Mouse (Mus musculus) kidney, postnatal 25 days (tissue): ENCODE measurements around the gene Sh2d6.

Experiments
- DNase-seq, 2 experiments: peaks; one replicate each; pipeline ENCODE4 v3.0.0; 2021; ENCODE audit warnings: mixed read lengths in 2 of 2

Gene Sh2d6

DNA sequence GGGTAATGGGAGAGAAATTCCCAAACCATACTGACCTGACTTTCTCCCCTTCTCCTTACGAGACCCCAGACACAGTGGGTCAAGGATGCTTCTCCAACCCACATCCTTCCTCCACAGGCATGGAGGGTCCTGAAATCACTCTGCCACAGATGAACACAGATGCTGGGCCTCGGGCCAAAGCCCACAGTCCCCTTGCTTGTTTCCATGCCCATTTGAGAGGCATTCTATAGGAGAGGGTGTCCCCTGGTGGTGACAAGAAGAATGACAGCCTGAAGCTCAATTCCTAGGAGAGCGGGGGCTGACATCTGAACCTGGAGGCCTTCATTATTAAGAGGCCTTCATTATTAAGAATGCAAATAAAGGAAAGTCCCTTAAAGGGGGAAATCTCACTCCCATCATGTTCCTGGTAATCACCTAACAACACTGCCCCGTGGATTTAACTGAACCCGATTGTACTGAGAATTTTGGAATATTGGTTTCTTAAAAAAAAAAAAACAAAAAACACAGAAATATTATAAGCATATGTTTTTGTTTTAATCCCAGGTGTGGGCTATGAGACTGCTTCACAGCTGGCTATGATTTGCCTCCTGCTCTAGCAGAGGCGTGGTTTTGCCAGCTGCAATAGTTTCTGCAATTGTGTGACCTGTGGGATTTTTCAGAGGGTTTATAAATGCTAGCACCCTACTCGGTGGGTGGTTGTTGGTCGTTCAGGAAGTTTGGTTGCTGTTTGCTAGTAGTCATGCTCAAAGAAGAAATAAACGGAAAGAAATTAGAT is 12.7 kb upstream of the Sh2d6 start:
- DNase-seq, result peak; percentile 65 to 78

DNA sequence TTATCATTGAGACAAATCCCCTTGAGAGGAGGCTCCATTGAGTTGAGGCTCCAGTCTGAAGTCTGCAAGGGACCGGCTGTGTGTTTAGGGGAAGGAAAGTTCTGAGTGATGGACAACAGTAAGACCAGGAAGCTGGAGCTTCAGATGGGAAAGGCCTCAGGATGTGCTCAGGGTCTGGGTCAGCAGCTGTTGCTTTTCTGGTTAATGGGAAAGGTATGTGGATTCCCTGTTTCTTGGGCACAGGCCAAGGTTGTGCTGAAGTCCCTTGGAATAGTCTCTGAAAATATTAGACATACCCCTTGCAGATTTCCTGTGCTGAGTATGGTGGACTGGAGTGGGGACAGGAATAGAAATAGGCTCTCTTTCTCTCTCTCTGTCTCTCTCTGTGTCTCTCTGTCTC is 12.0 kb upstream of the Sh2d6 start:
- peak in 1 of 2 experiments; percentile 50 for DNase-seq

DNA sequence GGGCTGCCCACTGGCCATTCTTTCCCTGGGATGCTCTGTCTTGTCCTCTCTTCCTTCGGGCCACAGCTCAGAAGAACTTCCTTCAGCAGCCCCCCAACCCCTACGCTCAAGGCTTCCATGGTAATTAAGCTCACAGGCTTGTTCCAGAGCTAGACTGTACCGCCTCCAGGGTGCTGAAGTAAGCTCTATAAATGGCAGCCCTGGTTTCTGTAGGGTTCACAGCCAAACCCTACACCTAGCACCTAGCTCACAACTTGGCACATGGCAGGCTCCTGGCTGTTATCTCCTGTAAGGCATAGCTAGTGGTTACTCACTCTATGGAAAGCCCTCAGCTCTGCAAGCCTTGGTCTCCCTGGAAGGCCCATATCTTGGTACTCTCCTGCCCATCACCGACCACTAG is 11.1 kb upstream of the Sh2d6 start:
- DNase-seq, result no peak

DNA sequence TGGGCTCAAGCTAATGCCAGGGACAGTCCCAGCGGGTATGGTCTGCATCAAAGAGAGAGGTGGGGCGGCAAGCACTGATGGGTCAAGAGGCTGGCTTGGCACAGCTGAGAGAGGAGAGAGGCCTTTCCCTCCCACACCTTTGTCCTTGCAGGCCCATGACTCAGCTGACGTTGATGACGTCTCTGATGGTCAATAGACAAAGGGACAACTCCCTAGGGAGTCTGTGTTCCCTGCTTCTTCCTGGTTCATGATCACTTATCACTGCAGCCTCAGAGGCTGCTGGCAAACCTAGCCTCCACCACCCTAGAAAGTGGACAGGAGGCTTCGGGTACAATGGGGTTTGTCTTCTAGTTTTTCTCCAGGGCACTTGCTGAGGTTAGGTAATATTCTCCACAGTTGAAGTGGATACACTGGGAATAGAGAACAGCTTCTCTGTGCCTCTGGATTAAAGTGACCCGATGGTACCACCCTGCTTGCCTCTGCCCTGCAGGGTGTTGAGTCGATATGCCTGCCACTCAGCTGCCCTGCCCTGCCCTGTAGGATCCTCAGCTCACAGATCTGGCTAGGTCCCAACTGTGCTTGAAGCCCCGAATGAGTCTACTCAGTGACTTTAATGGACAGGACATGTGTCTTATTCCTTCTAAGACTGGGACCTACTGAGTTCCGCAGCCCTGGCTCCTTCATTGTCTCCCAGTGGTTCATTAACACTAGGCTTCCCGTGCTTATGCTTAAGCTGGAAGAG is 7.1 kb upstream of the Sh2d6 start:
- peak; percentile 35 to 69 for DNase-seq

DNA sequence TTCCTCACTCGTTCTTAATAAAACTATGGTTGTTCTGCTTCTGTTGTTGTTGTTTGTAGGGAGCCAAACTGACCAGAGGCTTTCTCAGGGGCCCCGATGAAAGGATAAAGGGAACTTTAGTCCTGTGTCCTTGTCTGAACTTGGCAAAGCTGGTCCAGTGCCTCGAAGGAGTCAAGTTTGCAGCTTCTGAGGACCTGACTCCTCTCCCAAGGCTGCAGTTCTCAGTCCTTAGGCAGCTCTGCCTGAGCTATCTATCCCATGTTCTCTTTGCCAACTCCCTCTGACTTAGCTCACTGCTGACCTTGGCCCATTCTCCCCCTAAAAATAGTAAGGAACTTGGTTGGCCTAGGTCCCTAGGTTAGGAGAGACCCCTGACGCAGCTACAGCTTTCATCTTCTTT is 5.6 kb upstream of the Sh2d6 start:
- DNase-seq, result no peak

DNA sequence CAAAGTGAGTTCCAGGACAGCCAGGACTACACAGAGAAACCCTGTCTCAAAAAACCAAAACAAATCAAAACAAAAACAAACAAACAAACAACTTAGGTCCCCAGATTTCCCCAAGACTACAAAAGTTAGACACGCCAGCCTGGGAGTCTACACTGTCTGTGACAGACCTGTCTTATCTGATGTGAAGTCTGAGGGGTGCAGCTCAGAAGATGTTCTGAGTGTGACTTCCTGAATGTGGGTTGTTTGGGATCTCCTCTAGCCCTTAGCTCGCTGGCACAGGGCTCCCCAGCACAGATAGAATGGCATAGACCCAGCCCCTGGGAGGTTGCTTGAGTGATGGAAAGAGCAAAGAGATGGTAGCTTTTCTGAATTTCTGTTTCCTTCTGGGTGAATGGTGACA is 2.7 kb upstream of the Sh2d6 start:
- no peak for DNase-seq

DNA sequence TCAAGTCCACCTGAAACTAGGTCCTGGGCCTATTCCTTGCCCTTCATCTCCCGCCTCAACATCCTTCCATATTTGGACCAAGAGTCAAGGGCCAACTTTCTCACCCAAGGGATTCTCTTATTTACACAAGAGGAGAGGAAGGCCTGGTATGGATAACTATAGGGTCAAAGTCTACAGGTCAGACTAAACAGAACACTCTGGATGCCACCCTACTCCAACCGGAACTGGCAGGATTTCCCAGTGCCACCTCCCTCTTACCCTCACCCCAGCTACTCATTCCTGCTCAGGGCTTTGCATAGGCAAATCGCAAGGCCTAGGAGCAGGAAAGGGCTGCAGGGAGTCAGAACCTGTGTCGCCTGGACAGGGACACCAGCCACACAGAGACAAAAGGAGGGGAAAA is 1.7 kb upstream of the Sh2d6 start:
- DNase-seq, result no peak

DNA sequence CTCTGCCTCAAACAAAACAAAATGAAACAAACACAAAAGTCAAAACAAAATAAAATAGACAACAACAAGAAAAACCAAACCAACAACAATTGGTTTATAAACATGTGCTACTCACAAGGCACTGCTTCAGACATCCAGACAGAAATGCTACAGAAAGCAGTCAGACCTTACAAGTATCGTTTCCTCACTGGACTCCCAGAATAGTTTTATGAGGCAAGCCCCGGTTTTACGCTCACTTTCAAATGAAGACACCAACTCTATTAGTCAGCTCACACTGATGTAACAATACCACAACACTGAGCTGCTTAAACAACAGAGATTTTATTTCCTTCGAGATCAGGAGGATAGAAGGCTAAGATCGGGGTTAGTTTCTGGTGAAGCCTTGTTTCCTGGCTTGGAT is 781 bp upstream of the Sh2d6 start:
- no peak for DNase-seq

DNA sequence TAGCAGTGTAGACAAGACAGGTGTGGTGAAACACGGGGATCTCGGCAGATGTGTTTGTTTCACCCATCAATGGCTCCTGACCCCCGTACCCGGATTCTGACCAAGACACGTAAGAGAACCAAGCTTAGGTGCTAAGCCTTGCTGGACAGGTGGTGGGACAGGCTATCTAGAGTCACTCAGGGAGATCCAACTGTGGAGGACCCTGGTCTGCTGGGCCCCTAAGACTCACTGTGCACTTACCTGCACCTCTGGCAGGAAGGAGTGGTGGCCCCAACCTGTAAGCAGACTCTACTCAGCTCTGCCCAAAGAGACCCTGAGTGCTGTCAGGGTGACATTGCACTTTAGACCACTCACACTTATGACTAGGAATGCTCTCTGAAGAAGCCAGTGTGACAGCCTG is 603 bp downstream of the Sh2d6 start:
- DNase-seq, result no peak

DNA sequence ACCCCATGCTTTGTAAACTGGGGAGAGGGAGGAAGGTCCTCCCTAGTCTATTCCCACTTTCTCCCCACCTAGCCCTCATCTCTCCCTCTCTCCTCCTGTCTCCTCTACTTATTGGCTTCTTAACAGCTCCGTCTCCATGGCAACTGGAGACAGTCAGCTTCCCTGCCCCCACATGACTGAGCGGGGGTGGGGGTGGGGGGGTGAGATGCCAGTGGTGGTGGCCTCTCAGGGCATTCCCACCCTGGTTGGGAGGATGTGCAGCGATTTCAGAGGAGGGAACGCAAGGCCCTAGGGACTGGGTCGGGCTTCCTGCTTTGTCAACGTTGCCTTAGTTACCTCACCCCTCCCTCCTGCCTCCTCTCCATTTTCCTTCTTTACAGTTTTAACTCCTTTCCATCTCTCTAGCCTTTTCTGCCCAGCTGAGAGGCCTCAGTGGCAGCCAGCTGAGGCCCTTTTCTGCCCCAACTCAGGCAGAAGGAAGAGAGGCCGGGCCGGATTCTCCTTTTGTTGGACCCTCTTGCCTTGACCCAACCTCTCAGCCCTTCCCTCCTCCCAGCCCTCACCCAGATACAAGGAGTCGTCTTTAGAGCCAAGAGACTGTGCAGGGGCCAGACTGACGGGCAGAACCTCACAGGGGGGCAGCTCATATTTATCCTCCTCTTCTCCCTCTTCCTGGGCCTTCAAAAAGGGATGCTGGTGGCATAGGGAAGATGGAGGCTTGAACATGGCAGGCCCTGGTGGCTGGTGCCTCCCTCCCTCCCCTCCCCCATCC is 1.4 kb downstream of the Sh2d6 start:
- peak; percentile 58 to 71 for DNase-seq

DNA sequence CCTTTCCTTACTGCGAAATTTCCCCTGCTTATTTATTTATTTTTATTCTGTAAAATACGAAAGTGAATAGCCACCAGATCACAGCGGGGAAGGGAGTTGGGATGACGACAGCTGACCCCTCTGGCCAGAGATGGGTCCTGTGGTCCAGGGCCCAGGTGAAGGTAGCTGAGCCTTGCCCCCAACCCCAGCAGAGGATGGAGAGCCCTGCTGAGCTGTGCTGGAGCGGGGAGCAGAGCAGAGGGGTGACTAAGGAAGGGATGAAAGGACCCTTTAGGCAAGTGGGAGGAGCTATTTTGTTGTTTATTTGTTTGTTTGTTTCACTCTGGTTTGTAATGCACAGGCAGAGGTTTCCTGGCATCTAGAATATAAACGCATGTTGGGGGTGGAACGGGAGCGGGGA is 2.2 kb downstream of the Sh2d6 start:
- DNase-seq, result no peak

DNA sequence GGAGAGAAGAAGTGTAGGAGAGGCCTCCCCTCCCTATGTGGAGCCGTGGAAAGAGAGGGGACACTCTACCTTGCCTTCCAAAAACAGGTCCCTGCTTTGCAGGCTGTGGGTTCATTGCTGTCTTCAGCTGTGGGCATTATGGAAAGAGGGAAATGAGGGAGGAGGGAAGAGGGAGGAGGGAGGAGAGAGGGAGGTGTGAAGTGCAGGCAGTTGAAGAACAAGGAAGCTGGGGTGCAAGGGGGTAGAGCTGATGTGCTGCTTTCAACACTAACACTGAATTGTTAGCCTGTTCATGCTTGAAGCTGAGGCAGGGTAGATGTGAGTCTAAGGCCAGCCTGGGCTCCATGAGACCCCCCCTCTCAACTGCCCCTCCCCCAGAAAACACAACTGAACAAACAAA is 2.7 kb downstream of the Sh2d6 start:
- DNase-seq, result no peak

DNA sequence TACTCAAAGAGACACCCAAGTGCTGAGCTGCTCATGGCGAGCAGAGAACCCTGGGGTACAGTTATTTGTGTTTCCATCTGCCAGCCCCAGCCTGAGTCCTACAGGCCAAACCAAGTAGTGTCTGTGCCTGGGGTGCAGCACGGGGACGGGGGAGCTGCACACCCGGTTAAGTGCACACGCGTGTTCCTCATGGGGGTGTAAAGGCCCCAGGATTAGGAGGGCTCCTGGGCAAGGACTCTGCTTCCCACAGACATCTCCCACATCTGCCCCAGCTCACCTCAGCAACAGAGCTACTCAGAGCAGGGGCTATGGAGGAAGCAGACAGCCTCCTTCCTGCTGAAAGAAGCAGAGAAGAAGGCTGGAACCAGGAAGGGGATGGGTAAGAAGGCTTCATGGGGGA is 5.9 kb downstream of the Sh2d6 start:
- DNase-seq, result no peak

DNA sequence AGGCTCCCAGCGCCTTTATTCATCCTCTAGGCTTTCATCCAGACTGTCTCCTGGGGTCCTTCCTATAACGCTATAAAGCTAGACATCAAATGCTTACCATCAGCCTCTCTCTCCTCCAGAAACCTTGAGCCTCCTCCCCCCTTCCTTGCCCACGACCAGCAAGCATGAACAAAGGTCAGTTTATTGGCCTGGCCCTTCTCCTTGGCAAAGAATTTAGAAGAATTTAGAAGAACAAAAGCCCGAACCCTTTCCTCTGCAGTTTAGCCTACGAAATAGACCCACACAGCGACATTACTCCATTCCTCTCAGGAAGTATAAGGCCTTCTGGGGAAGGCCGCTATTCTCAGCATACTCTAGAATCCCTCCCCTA is 8.5 kb downstream of the Sh2d6 start:
- DNase-seq, result no peak

DNA sequence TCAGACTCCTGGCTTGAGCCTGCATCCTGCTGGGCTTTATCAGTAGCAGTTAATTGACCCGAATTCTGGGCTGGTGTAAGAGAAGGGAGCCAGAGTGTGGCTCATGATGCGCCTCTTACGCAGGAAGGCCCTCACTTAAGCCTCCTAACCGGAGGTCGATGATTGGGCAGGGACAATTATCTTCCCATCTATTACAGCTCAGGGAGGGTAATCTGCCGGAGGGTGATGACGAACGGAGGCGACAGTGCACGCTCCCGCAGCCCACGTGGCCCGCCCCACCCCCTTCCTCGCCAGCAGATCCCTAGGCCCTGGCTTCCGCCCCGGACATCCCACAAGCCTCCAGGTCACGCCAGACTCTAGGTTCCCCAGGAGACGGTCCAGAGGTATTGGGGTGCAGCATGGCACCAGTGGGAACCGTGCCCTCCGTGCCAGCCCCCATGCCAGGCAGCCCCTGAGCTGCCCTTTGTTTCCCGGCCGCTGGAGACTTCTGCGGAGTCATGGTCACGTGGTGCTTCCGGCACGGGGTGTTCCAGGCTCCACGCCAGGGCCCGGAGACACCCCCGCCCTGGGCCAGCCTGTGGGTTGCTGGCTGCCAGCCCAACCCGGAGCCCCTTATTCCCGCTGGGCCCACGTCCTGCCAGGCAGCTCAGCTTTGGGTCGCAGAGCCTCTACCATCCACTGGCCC is 9.0 kb downstream of the Sh2d6 start:
- peak; percentile 92 to 96 for DNase-seq

DNA sequence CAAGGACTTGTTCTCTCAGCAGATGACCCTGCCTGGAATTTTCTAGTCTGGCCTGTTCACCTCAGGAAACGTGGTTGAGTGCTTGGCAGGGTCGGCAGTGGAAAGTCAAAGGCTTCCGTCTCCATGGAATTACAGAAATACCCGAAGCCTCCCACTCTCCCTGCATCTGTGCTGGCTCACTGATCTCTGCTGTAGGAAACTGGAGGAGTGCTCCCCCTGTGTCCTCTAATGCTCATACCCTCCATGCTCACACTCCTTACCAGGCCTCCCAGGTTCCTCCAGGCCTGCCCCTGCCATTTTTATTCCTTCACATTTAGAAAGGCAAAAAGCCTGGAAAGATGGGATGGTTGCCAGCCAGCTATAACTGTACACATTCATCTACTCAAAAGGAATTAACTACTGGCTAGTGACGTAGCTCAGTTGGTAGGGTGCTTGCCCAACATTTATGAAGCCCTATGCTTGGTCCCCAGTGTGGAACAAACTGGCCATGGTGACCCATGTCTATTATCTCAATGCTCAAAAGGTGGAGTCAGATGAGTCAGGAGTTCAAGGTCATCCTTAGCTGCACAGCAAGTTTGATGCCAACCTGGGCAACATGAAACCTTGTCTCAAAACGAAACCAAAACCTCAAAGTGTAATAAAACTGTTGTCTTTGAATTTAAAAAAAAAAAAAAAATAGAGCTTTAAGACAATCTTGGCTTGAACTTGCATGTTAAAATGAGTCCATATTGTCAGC is 10.7 kb downstream of the Sh2d6 start:
- DNase-seq, result peak; percentile 54 to 69

DNA sequence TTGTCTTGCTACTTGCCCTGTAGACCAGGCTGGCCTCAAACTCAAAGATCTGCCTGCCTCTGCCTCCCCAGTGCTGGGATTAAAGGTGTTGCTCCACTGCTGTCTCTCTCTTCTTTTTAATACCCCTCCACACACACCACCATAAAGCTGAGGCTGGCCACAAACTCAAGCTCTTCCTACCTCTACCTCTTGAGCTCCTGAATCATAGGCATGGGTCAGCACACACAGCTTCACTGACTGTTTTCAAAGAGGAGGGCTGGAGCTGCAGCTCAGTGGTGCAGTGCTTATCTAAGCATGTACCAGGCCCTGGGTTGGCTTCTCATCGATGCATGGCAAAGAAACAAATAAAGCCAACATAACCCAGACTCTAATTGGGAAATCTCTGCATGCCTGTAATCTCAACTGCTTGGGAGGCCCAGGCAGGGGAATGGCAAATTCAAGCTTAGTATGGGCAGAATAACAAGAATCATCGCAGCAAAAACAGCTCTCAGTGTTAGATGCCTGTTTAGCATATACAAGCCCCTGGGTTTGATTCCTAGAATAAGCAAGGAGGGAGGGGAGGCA is 11.6 kb downstream of the Sh2d6 start:
- DNase-seq, result no peak

DNA sequence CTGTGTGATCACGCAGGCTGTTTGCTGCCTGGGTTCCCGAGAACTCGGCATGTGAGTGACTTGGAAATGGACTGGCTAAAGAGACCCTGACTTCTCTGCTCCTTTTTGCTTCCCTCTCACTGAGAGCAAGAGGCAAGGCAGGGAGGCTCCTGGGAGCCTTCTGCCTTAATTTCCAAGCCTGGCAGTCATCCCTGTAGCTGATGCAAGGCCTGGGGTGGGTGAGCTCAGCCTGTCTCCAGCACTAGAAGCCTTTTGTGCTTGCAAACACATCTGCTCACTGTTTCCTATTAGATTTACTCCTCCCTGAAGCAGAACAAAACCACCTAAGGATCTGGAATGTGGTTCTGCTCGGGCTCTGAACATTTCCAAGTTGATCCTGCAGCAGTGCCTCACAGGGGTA is 12.9 kb downstream of the Sh2d6 start:
- no peak for DNase-seq

DNA sequence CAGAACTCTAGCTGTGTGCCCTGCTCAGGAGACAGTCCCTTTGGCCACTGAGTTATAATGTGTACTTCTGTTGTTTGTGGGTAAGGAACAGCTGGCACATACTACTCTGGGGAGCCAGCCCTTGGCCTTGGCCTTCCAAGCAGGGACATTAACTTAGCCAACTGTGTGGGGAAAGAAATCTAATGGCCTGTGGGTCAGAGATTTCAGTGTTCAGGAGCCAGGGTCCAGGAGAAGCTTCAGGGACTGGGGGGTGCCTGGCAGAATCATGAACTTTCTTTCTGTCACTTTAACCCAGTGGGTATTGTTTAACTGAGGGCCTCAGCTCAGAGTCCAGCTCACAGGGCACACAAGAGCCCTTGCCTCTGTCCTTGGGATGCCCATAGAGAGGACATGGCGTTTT is 15.4 kb downstream of the Sh2d6 start:
- peak; percentile 25 to 74 for DNase-seq

DNA sequence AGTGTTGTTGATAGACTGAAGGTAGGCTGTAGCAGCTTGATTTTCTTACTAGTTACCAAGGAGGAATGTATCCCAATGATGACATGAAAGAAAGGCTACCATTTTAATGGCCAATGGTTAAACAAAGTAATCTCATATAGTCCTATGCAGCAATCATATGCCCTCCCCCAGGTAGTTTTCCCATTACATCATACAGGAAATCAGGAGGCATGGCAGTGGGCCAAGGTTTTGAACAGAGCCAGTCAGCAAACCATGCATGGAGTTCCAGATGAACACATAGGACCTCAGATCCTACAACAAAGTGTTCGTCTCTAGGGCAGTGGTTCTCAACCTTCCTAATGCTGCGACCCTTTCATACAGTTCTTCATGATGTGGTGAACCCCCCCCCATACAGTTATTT is 17.6 kb downstream of the Sh2d6 start:
- DNase-seq, result peak; percentile 83 to 87

DNA sequence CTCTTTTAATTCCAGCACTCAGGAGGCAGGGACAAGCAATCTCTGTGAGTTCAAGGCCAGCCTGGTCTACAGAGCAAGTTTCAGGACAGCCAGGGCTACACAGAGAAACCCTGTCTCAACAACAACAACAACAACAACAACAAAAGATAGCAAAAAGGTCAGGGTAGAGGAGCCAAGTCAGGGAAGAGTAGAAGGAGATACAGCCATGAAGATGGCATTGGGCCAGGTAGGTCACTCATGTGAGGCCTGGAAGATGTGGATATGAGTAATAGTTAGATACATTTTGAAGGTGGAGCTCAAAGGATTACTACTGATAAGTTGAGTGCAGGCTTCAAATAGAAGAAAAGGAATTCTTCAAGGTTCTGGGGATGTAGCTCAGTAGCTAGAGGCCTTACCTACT is 18.2 kb downstream of the Sh2d6 start:
- DNase-seq, result no peak

DNA sequence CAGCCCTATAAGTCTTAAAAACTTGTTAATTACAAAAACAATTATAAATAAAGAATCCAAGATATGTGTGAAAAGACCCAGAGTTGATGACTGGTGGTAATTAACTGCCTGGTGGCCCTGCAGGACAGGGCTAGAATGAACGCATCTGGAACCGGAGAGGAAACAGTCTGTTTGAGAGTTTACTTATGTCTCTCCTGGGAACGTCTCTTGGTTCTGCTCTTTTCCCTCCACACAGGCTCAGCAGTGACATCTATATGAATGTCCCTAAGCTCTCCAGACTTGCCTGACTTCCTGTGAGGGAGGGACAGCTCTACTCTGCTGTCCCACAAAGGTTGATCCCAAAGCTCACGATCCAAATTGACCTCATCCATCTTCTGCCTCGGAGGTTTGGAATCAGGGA is 22.6 kb downstream of the Sh2d6 start:
- DNase-seq, result no peak
